Mouse (Mus musculus): ENCODE measurements around the gene Arhgef28. TPM values are rescaled to one million over a fixed set of nuclear protein-coding genes. Genes with fewer than 3 reads are reported as not detected.

The Arhgef28 gene
- polyA plus RNA-seq, 1 experiment from 2014 or later = 9.3 TPM

- 38% methylated on average over 12 of the region's 12 CpGs for WGBS
- H3K9me3 ChIP-seq = no peaks in the 10 kb centered on the region
- no peaks in the 10 kb centered on the region for H3K4me1 ChIP-seq
- H3K9ac ChIP-seq = no peak overlapping the region
- no peak overlapping the region; the same call in 1 of the 2 replicates for H3K4me2 ChIP-seq
- no peak overlapping the region for H3K4me3 ChIP-seq
- no peak for ATAC-seq (ENCODE audit: extremely low read depth, insufficient number of reproducible peaks, low FRiP score, low TSS enrichment)
- H3K27me3 ChIP-seq (replicated peaks) = peaks cover 10% of the 10 kb centered on the region; the same call in 1 of the 2 replicates
- no peak overlapping the region for H3K27ac ChIP-seq (replicated peaks)
- no peaks in the 10 kb centered on the region for H3K36me3 ChIP-seq
Measured at GRCm38 (mm10) chr13:98222848-98223247, 16.6 kb upstream of the Arhgef28 start.

DNA sequence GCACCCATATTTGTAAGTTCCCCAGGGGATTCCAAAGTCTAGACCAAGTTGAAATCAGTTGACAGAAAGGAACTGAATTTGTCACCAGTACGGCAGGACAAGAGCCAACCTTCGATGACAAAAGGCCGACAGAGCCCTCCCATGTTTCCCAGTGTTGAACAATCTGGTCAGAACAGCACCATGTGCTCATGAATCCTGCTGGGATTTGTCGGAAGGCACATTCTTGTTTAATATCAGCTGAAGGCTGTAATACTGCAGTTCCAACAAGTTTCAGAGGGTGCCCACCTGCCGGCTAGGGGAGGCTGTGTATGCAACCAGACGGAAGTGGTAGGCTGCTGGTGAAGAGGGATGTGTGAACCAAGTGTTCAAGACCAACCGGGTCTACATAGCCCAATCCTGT, 3.9 kb upstream of the Arhgef28 start:
- no peak for ATAC-seq (ENCODE audit: extremely low read depth, insufficient number of reproducible peaks, low FRiP score, low TSS enrichment)
- Histone ChIP-seq H3K9ac (no peak overlapping the region), H3K9me3 (no peaks in the 10 kb centered on the region), H3K4me1 (peaks cover 10% of the 10 kb centered on the region), H3K27ac (replicated peaks) (no peak overlapping the region), H3K4me2 (no peak overlapping the region), H3K36me3 (no peaks in the 10 kb centered on the region), H3K27me3 (replicated peaks) (peaks cover 11% of the 10 kb centered on the region), H3K4me3 (no peak overlapping the region)
- WGBS = 80% methylated on average over 7 of the region's 7 CpGs

GRCm38 (mm10) chr13:98208842-98209241, 2.6 kb upstream of the Arhgef28 start:
- H3K9me3 ChIP-seq = no peaks in the 10 kb centered on the region
- no peak for ATAC-seq (ENCODE audit: extremely low read depth, insufficient number of reproducible peaks, low FRiP score, low TSS enrichment)
- peaks cover 13% of the 10 kb centered on the region for H3K27me3 ChIP-seq (replicated peaks)
- H3K4me3 ChIP-seq = no peak overlapping the region
- 38% methylated on average over 9 of the region's 9 CpGs for WGBS
- H3K4me1 ChIP-seq = peaks cover 11% of the 10 kb centered on the region
- no peak overlapping the region for H3K9ac ChIP-seq
- no peaks in the 10 kb centered on the region for H3K36me3 ChIP-seq
- H3K27ac ChIP-seq (replicated peaks) = no peak overlapping the region
- H3K4me2 ChIP-seq = no peak overlapping the region

- H3K4me3 ChIP-seq = peak overlapping the region; percentile 72
- H3K27ac ChIP-seq (replicated peaks) = peak overlapping the region; percentile 86
- H3K36me3 ChIP-seq = no peaks in the 10 kb centered on the region
- ATAC-seq (ENCODE audit: extremely low read depth, insufficient number of reproducible peaks, low FRiP score, low TSS enrichment) = no peak
- H3K4me1 ChIP-seq = peaks cover 19% of the 10 kb centered on the region
- H3K9me3 ChIP-seq = no peaks in the 10 kb centered on the region
- H3K9ac ChIP-seq = peak overlapping the region; percentile 80
- H3K27me3 ChIP-seq (replicated peaks) = peaks cover 13% of the 10 kb centered on the region
- 3% methylated on average over 13 of the region's 13 CpGs for WGBS
- H3K4me2 ChIP-seq = peak overlapping the region; percentile 92
Measured at GRCm38 (mm10) chr13:98206546-98206870, 269 bp upstream of the Arhgef28 start.

- no peak for ATAC-seq (ENCODE audit: extremely low read depth, insufficient number of reproducible peaks, low FRiP score, low TSS enrichment)
- peak overlapping the region; percentile 72 for H3K4me3 ChIP-seq
- WGBS = 42% methylated on average over 8 of the region's 8 CpGs
- peaks cover 27% of the 10 kb centered on the region for H3K4me1 ChIP-seq
- H3K36me3 ChIP-seq = no peaks in the 10 kb centered on the region
- H3K27me3 ChIP-seq (replicated peaks) = peaks cover 13% of the 10 kb centered on the region
- H3K9me3 ChIP-seq = no peaks in the 10 kb centered on the region
- peak overlapping the region; percentile 92 for H3K4me2 ChIP-seq
- H3K9ac ChIP-seq = peak overlapping the region; percentile 80
- H3K27ac ChIP-seq (replicated peaks) = no peak overlapping the region
Measured at GRCm38 (mm10) chr13:98205111-98205510, 1.1 kb downstream of the Arhgef28 start.

- WGBS = 78% methylated on average over 8 of the region's 8 CpGs
- Histone ChIP-seq H3K27ac (replicated peaks) (no peak overlapping the region), H3K4me2 (peak overlapping the region; percentile 92), H3K27me3 (replicated peaks) (peaks cover 13% of the 10 kb centered on the region), H3K36me3 (no peaks in the 10 kb centered on the region), H3K9ac (no peak overlapping the region), H3K4me3 (no peak overlapping the region), H3K4me1 (peaks cover 27% of the 10 kb centered on the region), H3K9me3 (no peaks in the 10 kb centered on the region)
- ATAC-seq (ENCODE audit: extremely low read depth, insufficient number of reproducible peaks, low FRiP score, low TSS enrichment) = no peak
Measured at GRCm38 (mm10) chr13:98204371-98204770, 1.9 kb downstream of the Arhgef28 start.

DNA sequence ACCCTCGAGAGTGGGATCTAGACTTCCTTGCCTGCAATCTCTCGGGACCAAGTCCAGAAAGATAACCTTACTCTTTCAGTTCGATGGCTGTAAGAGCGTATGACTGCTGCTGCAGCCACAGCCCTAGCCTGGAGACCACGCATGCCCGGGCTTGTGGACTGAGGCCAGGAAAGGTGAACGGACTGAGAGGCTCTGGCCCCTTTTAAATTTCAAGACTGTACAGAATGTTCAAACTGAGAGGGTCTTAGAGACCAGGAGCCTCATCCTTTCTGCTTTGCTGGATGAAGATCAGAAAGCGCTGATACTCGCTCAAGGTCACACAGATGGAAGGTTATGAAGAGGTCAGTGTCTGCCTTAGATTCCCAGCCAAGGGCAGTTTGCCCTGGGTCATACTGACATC, 4.8 kb downstream of the Arhgef28 start:
- no peaks in the 10 kb centered on the region for H3K36me3 ChIP-seq
- peaks cover 22% of the 10 kb centered on the region for H3K4me1 ChIP-seq
- peak overlapping the region; percentile 48 for H3K4me2 ChIP-seq
- H3K27ac ChIP-seq (replicated peaks) = no peak overlapping the region
- no peaks in the 10 kb centered on the region for H3K9me3 ChIP-seq
- H3K9ac ChIP-seq = peak overlapping the region; percentile 35; the same call in 1 of the 2 replicates
- no peak for ATAC-seq (ENCODE audit: extremely low read depth, insufficient number of reproducible peaks, low FRiP score, low TSS enrichment)
- WGBS = 25% methylated on average over 9 of the region's 9 CpGs
- 0 out of 2 replicates have a peak, but pooled peaks cover 4% of the 10 kb centered on the region for H3K27me3 ChIP-seq (replicated peaks)
- no peak overlapping the region for H3K4me3 ChIP-seq

DNA sequence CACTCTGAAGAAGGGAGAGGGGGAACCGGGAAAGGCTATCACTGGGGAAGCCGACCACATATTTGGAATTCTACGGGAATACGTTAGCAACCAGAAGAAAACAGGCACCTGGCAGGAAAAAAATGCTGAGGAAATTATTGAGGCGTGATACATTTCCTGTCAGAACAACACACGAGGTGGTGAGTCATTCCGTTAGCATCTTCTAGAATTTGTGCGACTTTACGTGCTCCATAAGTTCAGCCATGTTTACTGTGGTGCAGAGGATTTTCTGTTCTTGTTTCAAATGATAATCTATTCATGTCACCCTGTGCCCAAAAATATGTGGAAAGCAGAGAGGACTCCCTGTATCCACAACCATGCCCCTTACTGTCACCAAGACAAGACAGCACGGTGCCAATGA, 13.6 kb downstream of the Arhgef28 start:
- Histone ChIP-seq H3K27ac (replicated peaks) (peak overlapping the region; percentile 44), H3K9me3 (no peaks in the 10 kb centered on the region), H3K4me2 (peak overlapping the region; percentile 30), H3K4me3 (no peak overlapping the region), H3K27me3 (replicated peaks) (no peaks in the 10 kb centered on the region), H3K9ac (no peak overlapping the region), H3K36me3 (no peaks in the 10 kb centered on the region), H3K4me1 (peaks cover 8% of the 10 kb centered on the region)
- ATAC-seq (ENCODE audit: extremely low read depth, insufficient number of reproducible peaks, low FRiP score, low TSS enrichment) = no peak
- 41% methylated on average over 10 of the region's 10 CpGs for WGBS

DNA sequence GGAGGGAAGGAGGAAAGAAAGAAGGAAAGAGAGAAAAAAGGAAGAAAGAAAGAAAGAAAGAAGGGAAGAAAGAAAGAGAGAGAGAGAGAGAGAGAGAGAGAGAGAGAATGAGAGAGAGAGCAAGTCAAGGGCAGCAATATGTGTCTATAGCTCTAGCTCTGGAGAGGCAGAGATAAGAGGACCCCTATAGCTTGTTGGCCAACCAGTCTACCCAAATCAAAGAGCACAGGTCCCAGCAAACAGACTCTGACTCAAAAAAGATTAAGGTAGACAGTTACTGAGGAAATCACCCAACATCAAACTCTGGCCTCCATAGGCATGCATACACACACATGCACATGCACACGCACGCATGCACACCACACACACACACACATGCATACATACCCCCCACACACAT, 17.7 kb downstream of the Arhgef28 start:
- no peaks in the 10 kb centered on the region for H3K27me3 ChIP-seq (replicated peaks)
- H3K9ac ChIP-seq = no peak overlapping the region
- peaks cover 22% of the 10 kb centered on the region for H3K4me1 ChIP-seq
- ATAC-seq (ENCODE audit: extremely low read depth, insufficient number of reproducible peaks, low FRiP score, low TSS enrichment) = no peak
- no peak overlapping the region for H3K27ac ChIP-seq (replicated peaks)
- no peaks in the 10 kb centered on the region for H3K9me3 ChIP-seq
- WGBS = 94% methylated on average over 2 of the region's 2 CpGs
- H3K4me2 ChIP-seq = no peak overlapping the region
- H3K4me3 ChIP-seq = no peak overlapping the region
- no peaks in the 10 kb centered on the region for H3K36me3 ChIP-seq

- Histone ChIP-seq H3K27ac (replicated peaks) (no peak overlapping the region), H3K36me3 (no peaks in the 10 kb centered on the region), H3K4me2 (no peak overlapping the region), H3K4me3 (no peak overlapping the region), H3K9me3 (no peaks in the 10 kb centered on the region), H3K9ac (no peak overlapping the region), H3K27me3 (replicated peaks) (no peaks in the 10 kb centered on the region), H3K4me1 (peaks cover 21% of the 10 kb centered on the region)
- ATAC-seq (ENCODE audit: extremely low read depth, insufficient number of reproducible peaks, low FRiP score, low TSS enrichment) = no peak
- WGBS = 89% methylated on average over 1 of the region's 1 CpGs
Measured at GRCm38 (mm10) chr13:98187904-98188303, 18.3 kb downstream of the Arhgef28 start.

DNA sequence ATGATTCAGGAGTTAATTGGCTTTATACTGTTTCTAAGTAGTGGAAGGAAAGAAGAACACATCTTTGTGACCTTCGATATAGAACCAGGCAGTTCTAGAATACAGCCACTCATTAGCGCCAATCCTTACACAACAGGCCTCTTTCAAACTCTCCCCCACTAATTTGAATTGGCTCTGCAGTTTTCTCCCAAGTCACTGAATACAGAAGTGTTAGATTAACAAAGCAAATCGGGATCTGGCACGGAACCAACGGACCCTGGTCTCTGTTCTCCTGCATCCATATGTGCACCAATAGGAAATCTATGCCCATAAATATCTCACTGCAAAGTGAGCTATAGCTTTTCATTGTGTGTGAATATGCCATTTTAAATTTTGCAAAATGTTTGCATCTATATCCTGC, 20.1 kb downstream of the Arhgef28 start:
- Histone ChIP-seq H3K9me3 (no peaks in the 10 kb centered on the region), H3K4me2 (no peak overlapping the region), H3K9ac (no peak overlapping the region), H3K27me3 (replicated peaks) (no peaks in the 10 kb centered on the region), H3K36me3 (no peaks in the 10 kb centered on the region), H3K27ac (replicated peaks) (no peak overlapping the region), H3K4me3 (no peak overlapping the region), H3K4me1 (peaks cover 13% of the 10 kb centered on the region)
- 72% methylated on average over 5 of the region's 5 CpGs for WGBS
- no peak for ATAC-seq (ENCODE audit: extremely low read depth, insufficient number of reproducible peaks, low FRiP score, low TSS enrichment)

DNA sequence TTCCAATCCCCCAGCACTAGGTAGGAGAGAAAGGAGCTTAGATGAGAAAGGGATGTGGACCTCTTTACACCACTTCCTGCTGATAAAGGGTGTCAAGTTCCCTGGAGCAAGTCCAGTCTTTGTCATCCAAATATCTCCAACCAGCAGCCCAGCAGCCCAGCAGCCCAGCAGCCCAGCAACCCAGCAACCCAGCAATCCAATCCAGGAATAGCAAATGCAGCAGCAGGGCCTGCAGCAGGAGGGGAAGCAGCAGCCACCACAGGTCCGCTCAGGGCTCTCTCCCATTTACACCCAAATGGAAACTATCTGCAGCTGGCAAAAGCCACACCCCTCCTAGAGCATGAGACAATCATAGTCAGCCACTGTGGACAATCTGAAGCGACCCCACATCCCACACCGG, 21.6 kb downstream of the Arhgef28 start:
- Histone ChIP-seq H3K4me3 (no peak overlapping the region), H3K4me2 (no peak overlapping the region), H3K4me1 (peaks cover 13% of the 10 kb centered on the region), H3K27me3 (replicated peaks) (no peaks in the 10 kb centered on the region), H3K36me3 (no peaks in the 10 kb centered on the region), H3K9me3 (no peaks in the 10 kb centered on the region), H3K9ac (no peak overlapping the region), H3K27ac (replicated peaks) (no peak overlapping the region)
- no peak; the same call in 1 of the 2 replicates for ATAC-seq (ENCODE audit: extremely low read depth, insufficient number of reproducible peaks, low FRiP score, low TSS enrichment)
- 24% methylated on average over 3 of the region's 3 CpGs for WGBS
